Mouse (Mus musculus) hindbrain, embryonic 12.5 days (tissue): ENCODE data around the gene Dcaf12. TPM values are rescaled to one million over a fixed set of nuclear protein-coding genes. Genes with fewer than 3 reads are reported as not detected.

Experiments used
- ATAC-seq: fragments of 200-750 bp; cut with Nextera tagmentation; 2 replicates; pipeline ENCODE4 v1.8.0; 2017; ENCODE audit warnings: moderate TSS enrichment; ENCODE audit not compliant: low FRiP score
- H3K27ac ChIP-seq: fragments of 300-500 bp; sonication (generic); 2 replicates; pipeline ENCODE4 v1.5.1; 2016; ENCODE audit warnings: mild to moderate bottlenecking
- H3K27me3 ChIP-seq: fragments of 300-500 bp; sonication (generic); 2 replicates; pipeline ENCODE4 v1.6.1; 2016; ENCODE audit warnings: mild to moderate bottlenecking
- H3K36me3 ChIP-seq: fragments of 300-500 bp; sonication (generic); 2 replicates; pipeline ENCODE4 v1.6.1; 2016; ENCODE audit warnings: mild to moderate bottlenecking
- H3K4me1 ChIP-seq: fragments of 300-500 bp; sonication (generic); 2 replicates; pipeline ENCODE4 v1.6.1; 2016
- H3K4me2 ChIP-seq: fragments of 300-500 bp; sonication (generic); replicated peaks from 2 replicates; pipeline ENCODE4 v1.6.1; 2016; ENCODE audit warnings: mild to moderate bottlenecking
- H3K4me3 ChIP-seq: fragments of 300-500 bp; sonication (generic); 2 replicates; pipeline ENCODE4 v1.5.1; 2016; ENCODE audit warnings: mild to moderate bottlenecking
- H3K9ac ChIP-seq: fragments of 300-500 bp; sonication (generic); 2 replicates; pipeline ENCODE4 v1.6.1; 2016; ENCODE audit warnings: mild to moderate bottlenecking, moderate library complexity
- H3K9me3 ChIP-seq: fragments of 300-500 bp; sonication (generic); replicated peaks from 2 replicates; pipeline ENCODE4 v1.6.1; 2016; ENCODE audit warnings: mild to moderate bottlenecking
- WGBS: fragments of 180-500 bp; shearing (Covaris S2); methylation state at CpG from one replicate; pipeline ENCODE4 v1.1.7; 2016; 5-methylcytosine and 5-hydroxymethylcytosine counted together
- polyA plus RNA-seq: library from polyadenylated mRNA; unstranded; fragments of >200 nt; fragmentation: Nextera tagmentation; extraction: Ambion mirVana; gene quantifications from 2 replicates; pipeline ENCODE4 v1.2.1, GENCODE M21; 2016

The Dcaf12 gene
- polyA plus RNA-seq, 1 experiment from 2014 or later, result 73.5 TPM

DNA sequence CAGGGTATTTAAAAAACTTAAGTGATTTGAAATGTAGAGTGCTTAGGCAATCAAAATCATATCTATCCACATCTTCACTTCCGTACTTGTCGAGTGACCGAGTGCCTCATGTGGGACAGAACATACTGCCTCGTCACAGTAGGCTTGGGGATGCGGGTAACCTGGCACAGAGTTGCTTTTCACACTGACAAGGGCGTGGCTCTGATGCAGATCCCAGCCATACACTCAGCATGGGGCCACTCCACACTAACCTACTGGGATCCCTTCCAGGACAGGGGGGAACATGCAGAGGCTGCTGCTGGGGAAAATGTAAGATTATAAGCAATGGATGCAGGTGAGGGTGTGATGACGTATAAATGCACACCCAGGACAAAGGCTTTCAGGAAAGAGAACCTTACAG, 11.0 kb downstream of the Dcaf12 start:
- Histone ChIP-seq H3K27me3 (no peaks in the 10 kb centered on the region), H3K9ac (no peak overlapping the region), H3K9me3 (no peaks in the 10 kb centered on the region), H3K27ac (no peak overlapping the region), H3K4me1 (no peaks in the 10 kb centered on the region), H3K36me3 (peaks cover 58% of the 10 kb centered on the region), H3K4me3 (no peak overlapping the region), H3K4me2 (no peak overlapping the region)
- no peak for ATAC-seq
- 92% methylated on average over 7 of the region's 7 CpGs for WGBS

DNA sequence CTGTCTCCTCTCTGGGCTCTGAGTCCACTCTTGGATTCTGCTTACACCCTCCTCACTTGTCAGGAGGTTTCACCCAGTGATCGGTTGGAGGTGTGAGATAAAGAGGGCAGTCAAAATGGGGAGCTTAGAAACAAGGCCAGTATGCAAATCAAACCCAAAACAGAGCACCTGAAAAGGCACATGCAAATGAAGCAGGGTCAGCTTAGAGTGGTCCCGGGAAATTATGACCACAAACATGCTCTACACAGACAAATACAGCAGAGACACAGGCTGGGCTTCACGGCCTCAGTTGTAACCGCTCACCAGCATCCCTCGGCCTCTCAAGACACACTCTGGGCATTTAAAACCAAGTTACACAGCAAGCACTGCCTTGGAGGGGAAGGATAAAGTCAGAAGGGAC, 15.7 kb downstream of the Dcaf12 start:
- Histone ChIP-seq H3K4me1 (no peaks in the 10 kb centered on the region), H3K9ac (no peak overlapping the region), H3K27ac (no peak overlapping the region), H3K4me2 (no peak overlapping the region), H3K27me3 (no peaks in the 10 kb centered on the region), H3K36me3 (peaks cover 90% of the 10 kb centered on the region), H3K9me3 (no peaks in the 10 kb centered on the region), H3K4me3 (no peak overlapping the region)
- no peak for ATAC-seq
- WGBS, result 90% methylated on average over 5 of the region's 5 CpGs

DNA sequence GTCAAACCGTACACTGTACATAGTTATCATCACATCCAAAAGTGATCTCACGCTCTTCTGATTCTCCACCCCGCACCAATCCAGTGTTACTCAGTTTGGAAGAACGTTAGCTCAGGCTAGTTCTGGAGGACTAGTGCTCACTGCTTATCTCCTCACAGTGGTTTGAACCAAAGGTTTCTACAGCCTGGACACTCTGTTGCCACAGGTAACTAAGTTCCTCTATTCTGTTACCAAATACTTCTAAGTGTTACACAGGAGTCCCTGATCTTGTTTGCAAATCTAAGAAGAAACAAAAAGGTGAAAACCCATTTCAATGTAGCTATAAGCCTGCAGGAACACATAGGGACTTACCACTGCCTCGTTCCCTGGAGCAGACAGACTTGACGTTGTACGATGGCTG, 18.7 kb downstream of the Dcaf12 start:
- Histone ChIP-seq H3K27me3 (no peaks in the 10 kb centered on the region), H3K4me1 (no peaks in the 10 kb centered on the region), H3K9ac (no peak overlapping the region), H3K36me3 (peaks cover 95% of the 10 kb centered on the region), H3K27ac (no peak overlapping the region), H3K4me3 (no peak overlapping the region), H3K4me2 (no peak overlapping the region), H3K9me3 (no peaks in the 10 kb centered on the region)
- 96% methylated on average over 7 of the region's 7 CpGs for WGBS
- ATAC-seq, result no peak

DNA sequence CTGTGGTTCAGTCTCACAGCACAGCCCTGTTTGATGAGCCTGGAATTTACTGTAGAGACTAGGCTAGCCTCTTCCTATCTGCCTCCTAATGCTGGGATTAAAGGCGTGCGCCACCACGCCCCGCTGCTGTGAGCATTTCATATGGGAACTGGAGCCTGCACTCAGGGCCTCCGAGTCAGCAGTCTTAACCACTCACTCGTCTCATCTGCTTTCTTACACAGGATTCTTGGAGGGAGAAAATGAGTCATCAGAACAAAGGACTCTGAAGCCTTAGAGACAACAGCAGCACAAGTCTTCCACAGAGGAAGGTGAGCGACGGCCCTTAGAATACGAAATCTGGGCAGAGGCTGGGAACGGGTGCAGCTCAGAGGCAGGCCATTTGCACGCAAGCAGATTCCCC, 19.2 kb downstream of the Dcaf12 start:
- H3K36me3 ChIP-seq, result peaks cover 95% of the 10 kb centered on the region
- H3K9me3 ChIP-seq, result no peaks in the 10 kb centered on the region

DNA sequence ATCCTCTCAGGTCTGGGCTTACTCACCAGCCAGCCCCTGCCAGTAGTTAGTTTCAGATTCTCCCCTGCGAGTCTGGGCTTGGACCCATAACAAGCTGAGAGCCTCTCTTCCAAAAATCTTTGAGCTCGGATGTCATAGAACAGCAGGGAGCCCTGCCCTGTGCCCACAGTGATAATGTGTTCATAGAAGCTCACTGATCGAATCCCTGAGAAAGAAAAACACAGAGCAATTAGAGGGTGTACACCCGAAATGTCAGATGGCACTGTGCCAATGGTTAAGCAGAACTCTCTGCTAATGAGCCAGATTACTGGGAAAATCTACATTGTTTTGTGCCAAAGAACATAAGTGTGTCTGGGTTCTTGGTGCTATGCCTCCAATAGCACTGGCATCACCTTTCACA, 20.8 kb downstream of the Dcaf12 start:
- Histone ChIP-seq H3K27ac (no peak overlapping the region), H3K4me2 (no peak overlapping the region), H3K4me3 (no peak overlapping the region), H3K4me1 (no peaks in the 10 kb centered on the region), H3K9me3 (no peaks in the 10 kb centered on the region), H3K36me3 (peaks cover 83% of the 10 kb centered on the region), H3K27me3 (no peaks in the 10 kb centered on the region), H3K9ac (no peak overlapping the region)
- 81% methylated on average over 4 of the region's 4 CpGs for WGBS
- no peak for ATAC-seq

More for the DNA sequence above, 19.2 kb downstream of the Dcaf12 start:
- no peak overlapping the region for H3K4me2 ChIP-seq
- no peak for ATAC-seq
- 93% methylated on average over 11 of the region's 11 CpGs for WGBS
- H3K4me1 ChIP-seq, result no peaks in the 10 kb centered on the region
- no peaks in the 10 kb centered on the region for H3K27me3 ChIP-seq
- no peak overlapping the region for H3K4me3 ChIP-seq
- no peak overlapping the region for H3K27ac ChIP-seq
- H3K9ac ChIP-seq, result no peak overlapping the region

DNA sequence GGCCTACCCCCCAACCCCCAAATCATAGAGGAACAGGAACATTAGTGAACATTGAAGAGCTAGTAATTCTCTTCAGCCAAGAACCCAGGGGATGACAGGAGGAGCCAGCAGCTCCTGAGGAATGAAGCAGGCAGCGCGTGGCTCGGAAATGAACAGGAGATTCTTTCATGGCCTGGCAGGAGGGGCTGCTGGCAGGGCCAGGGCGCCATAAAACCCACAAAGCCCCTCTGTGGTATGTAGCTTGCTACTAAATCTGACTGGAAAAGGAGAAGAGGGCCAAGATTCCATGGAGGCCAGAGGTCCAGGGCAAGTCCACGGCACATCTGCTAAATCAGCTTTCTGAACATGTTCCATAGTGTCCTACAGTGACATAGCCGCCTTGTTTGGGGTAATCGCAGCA, 24.9 kb downstream of the Dcaf12 start:
- Histone ChIP-seq H3K4me2 (no peak overlapping the region), H3K4me3 (no peak overlapping the region), H3K27me3 (no peaks in the 10 kb centered on the region), H3K36me3 (peaks cover 44% of the 10 kb centered on the region), H3K4me1 (no peaks in the 10 kb centered on the region), H3K27ac (no peak overlapping the region), H3K9ac (0 out of 2 replicates have a peak overlapping the region, but pooled peaks have one; percentile 11), H3K9me3 (no peaks in the 10 kb centered on the region)
- no peak for ATAC-seq
- WGBS, result 78% methylated on average over 7 of the region's 7 CpGs

DNA sequence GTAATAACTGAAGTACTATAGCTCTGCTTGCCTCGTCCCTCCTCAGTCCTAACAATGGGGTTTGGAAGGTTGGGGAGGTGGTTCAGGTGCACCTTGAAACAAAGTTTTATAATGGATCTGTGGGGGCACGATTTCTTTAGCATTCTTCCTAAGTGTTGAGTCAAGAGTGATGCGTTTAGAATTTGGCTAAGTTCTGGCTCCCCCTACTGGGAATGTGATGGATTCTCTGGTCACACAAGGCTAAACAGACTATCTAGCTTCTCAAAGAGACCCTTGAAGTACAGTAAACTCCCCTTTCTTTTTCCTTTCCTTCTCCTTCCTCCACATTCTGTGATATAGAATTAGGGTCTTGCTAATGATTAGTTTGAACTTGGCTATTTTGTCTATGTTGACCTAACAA, 28.3 kb downstream of the Dcaf12 start:
- Histone ChIP-seq H3K27me3 (no peaks in the 10 kb centered on the region), H3K4me1 (no peaks in the 10 kb centered on the region), H3K9ac (no peak overlapping the region), H3K36me3 (peaks cover 13% of the 10 kb centered on the region), H3K27ac (no peak overlapping the region), H3K4me3 (no peak overlapping the region), H3K4me2 (no peak overlapping the region), H3K9me3 (no peaks in the 10 kb centered on the region)
- 21% methylated on average over 3 of the region's 3 CpGs for WGBS
- no peak for ATAC-seq

DNA sequence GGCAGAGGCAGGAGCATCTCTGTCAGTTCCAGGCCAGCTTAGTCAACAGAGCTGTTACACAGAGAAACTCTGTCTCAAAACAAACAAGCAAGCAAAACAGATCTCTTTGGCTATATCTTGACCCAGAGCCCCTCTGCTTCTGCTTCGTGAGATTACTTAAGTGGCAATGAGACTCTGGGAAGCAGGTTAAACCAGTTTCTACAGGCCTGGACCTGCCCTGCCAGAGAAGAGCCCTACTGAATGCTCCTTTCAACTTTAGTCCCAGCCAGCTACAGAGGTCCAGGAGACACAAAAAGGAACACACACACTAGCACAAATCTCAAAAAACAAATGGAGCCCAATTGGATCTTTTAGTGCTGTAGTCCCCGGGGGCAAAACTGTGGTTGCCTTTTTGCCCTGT, 30.6 kb downstream of the Dcaf12 start:
- H3K9ac ChIP-seq, result no peak overlapping the region
- 84% methylated on average over 2 of the region's 2 CpGs for WGBS

DNA sequence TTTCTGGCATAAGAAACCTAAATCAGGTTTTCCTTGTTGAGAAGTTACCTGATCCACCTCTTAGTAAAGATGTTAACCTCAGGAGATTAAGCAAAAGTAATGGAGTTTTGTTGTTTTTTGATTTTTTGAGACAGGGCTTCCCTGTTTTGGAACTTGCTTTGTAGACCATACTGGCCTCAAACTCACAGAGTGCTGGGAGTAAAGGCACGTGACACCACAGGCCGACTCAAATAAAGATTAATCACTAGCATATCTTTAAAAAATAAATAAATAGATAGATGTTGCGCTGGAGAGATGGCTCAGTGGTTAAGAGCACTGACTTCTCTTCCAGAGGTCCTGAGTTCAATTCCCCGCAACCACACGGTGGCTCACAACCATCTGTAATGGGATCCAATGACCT, 38.8 kb downstream of the Dcaf12 start:
- Histone ChIP-seq H3K9me3 (no peaks in the 10 kb centered on the region), H3K27ac (peak overlapping the region; percentile 89), H3K4me2 (peak overlapping the region; percentile 60), H3K36me3 (peaks cover 2% of the 10 kb centered on the region), H3K4me3 (peak overlapping the region; percentile 85), H3K27me3 (no peaks in the 10 kb centered on the region), H3K9ac (peak overlapping the region; percentile 89), H3K4me1 (peaks cover 26% of the 10 kb centered on the region)
- WGBS, result 72% methylated on average over 5 of the region's 5 CpGs
- no peak for ATAC-seq

More for the DNA sequence above, 30.6 kb downstream of the Dcaf12 start:
- Histone ChIP-seq H3K36me3 (no peaks in the 10 kb centered on the region), H3K4me2 (no peak overlapping the region), H3K27me3 (no peaks in the 10 kb centered on the region), H3K9me3 (no peaks in the 10 kb centered on the region), H3K4me3 (no peak overlapping the region), H3K4me1 (no peaks in the 10 kb centered on the region), H3K27ac (no peak overlapping the region)
- no peak for ATAC-seq

DNA sequence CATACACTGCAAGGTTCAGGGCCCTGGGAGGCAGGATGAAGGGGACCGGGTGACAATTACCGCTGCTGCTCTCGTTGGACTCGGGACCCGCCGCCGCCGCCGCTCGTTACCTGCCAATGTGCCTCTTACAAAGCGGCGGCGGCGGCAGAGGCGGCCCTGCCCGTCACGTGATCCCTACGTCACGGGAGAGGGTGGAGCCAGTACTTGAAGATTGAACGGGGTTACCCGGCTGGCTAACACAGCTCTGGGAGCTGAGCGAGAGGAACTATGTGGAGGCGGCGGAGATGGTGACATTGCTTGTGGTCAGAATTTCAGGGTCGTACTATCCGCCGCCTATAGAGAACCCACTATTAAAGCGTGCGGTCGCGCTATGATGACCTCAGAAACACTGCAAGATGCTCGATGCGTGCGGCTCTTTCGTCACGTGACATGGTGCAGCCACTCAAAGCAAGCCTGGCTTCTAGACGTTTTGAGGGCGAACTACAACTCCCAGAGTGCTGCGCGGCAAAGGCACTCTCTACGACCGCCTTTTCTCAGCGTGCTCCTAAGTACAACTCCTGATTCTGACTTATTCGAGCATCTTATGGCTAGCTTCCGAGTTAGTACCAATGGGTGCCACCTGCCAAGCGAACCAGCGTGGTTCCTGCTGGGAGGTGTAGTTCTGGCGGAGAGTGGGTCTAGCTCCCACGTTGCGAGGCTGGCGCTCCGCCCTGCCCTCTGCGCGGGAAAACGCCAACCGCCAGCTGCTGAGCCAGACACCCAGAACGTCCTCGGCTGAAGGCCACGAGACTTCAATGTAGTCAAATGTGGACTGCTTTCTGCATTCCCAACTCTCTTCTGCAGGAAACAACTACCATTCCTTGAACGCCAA, 39.5 kb downstream of the Dcaf12 start, which contains the start of gene Ubap2:
Ubap2 (minus strand) TSS at position 165 of the 871 bp plus-strand sequence.
- Histone ChIP-seq H3K27me3 (no peaks in the 10 kb centered on the region), H3K4me1 (peaks cover 26% of the 10 kb centered on the region), H3K4me3 (peak within 1 kb of the TSS; percentile 85), H3K4me2 (peak within 1 kb of the TSS; percentile 85), H3K9ac (peak within 1 kb of the TSS; percentile 89), H3K9me3 (no peaks in the 10 kb centered on the region), H3K36me3 (peaks cover 9% of the 10 kb centered on the region), H3K27ac (peak within 1 kb of the TSS; percentile 89)
- ATAC-seq, result peak; percentile 98
- WGBS, result under 1% methylated on average over 60 of the region's 60 CpGs

DNA sequence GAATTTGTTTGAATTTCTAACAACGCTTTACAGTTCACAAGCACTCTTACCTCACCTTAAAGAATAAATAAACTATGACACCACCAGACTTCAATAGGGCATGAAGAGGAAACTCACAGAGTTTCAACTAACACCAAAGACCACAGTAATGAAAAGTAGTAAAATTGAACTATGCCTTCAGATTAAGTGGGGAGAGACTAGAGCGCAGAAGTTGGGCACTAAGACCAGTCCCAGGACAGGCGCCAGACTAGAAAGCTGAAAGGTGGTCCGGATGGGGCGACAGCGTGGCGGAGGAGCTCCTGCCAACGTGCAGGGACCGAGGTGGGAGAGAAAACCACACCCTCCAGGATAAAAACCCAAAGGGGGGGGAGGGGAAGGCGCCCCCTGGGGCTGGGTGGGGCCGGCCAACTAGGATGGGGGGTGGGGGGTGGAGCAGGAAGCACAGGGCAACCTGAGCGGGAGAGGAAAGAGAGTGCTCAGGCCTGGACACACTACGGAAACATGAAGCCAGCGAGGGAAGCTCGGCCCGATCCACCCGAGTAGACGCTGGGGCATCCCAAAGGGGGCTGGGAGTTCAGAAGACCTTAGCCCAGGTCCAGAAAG, 40.2 kb downstream of the Dcaf12 start:
- H3K4me3 ChIP-seq, result peak overlapping the region; percentile 85
- no peaks in the 10 kb centered on the region for H3K9me3 ChIP-seq
- WGBS, result under 1% methylated on average over 17 of the region's 18 CpGs
- H3K9ac ChIP-seq, result peak overlapping the region; percentile 89
- peaks cover 13% of the 10 kb centered on the region for H3K36me3 ChIP-seq
- ATAC-seq, result peak; percentile 80
- no peaks in the 10 kb centered on the region for H3K27me3 ChIP-seq
- H3K4me2 ChIP-seq, result peak overlapping the region; percentile 85
- peak overlapping the region; percentile 89 for H3K27ac ChIP-seq
- H3K4me1 ChIP-seq, result peaks cover 26% of the 10 kb centered on the region

DNA sequence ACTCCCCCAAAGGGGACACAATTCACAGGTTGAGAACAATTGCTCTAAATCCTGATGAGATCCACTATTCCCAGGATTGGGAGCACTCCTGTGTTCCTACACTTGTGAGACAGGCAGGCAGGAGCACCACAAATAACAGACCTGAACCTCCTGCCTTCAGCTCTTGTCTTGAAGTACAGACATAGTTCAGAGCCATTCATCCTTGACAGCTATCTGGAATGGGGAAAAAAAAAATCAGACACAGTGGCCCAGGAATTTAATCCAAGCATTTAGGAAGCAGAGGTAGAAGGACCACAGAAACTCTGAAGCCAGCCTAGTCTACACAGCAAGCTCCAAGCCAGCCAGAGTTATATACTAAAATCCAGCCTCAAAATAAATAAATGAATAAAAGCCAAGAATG, 46.6 kb downstream of the Dcaf12 start:
- H3K27me3 ChIP-seq, result no peaks in the 10 kb centered on the region
- ATAC-seq, result no peak
- peaks cover 14% of the 10 kb centered on the region for H3K4me1 ChIP-seq
- no peaks in the 10 kb centered on the region for H3K9me3 ChIP-seq
- no peak overlapping the region for H3K4me3 ChIP-seq
- H3K9ac ChIP-seq, result no peak overlapping the region
- no peak overlapping the region for H3K27ac ChIP-seq
- no peak overlapping the region for H3K4me2 ChIP-seq
- peaks cover 18% of the 10 kb centered on the region for H3K36me3 ChIP-seq
